Mouse (Mus musculus): ENCODE measurements around the gene Gpx2.

- no peak for TF ChIP-seq CTCF (IDR thresholded peaks at IDR 0.05; ENCODE audit: low read depth, low read length)
- TF ChIP-seq POLR2A (IDR thresholded peaks at IDR 0.05; ENCODE audit: extremely low read depth, insufficient read depth, low read length) = no peak
Measured at GRCm38 (mm10) chr12:76844346-76845061, 49.1 kb upstream of the Gpx2 start.

Measured in liver, adult 2 months (tissue).